Mouse (Mus musculus) thymus, postnatal 10 days (tissue): ENCODE data around the gene Ubqlnl.

Experiments
- DNase-seq, 2 experiments: peaks; one replicate each; pipeline ENCODE4 v3.0.0; 2021; ENCODE audit warnings: low spot score in 2 of 2

Ubqlnl gene

GRCm38 (mm10) chr7:104150456-104150855 is at the start of gene Ubqlnl:
Gene Ubqlnl, minus strand, starts transcription at chr7:104150556.
- no peak for DNase-seq

GRCm38 (mm10) chr7:104199822-104200221 is 49.5 kb upstream of the Ubqlnl start:
- peak; percentile 21 to 66 for DNase-seq

- DNase-seq = no peak
Observed at GRCm38 (mm10) chr7:104195885-104196284, 45.5 kb upstream of the Ubqlnl start, which contains the start of gene Olfr649. Gene Olfr649, minus strand, starts transcription at chr7:104195985.

DNA sequence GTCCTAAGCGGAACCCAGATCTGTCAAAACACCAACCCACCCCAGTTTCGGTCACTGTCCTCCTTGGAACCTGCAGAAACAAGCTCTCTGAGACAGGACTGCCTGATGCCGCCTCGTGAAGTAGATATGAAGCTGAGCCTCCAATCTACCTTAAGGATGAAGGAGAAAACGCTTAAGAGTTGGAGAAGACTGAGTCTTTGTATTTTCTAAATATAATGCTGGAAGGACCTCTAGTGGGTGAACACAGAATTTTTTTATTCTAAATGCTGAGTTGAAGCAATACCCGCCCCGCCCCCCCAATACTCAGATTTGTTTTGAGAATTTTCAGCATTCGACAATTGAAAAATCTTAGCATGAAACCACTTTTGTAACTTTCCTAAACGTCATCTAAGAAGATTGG is 40.9 kb upstream of the Ubqlnl start:
- DNase-seq = no peak

- no peak for DNase-seq
Observed at GRCm38 (mm10) chr7:104183292-104183691, 32.9 kb upstream of the Ubqlnl start, which contains the start of gene Olfr648. Gene Olfr648, minus strand, starts transcription at chr7:104183392.

- DNase-seq = no peak
Observed at GRCm38 (mm10) chr7:104179074-104179473, 28.7 kb upstream of the Ubqlnl start.

DNA sequence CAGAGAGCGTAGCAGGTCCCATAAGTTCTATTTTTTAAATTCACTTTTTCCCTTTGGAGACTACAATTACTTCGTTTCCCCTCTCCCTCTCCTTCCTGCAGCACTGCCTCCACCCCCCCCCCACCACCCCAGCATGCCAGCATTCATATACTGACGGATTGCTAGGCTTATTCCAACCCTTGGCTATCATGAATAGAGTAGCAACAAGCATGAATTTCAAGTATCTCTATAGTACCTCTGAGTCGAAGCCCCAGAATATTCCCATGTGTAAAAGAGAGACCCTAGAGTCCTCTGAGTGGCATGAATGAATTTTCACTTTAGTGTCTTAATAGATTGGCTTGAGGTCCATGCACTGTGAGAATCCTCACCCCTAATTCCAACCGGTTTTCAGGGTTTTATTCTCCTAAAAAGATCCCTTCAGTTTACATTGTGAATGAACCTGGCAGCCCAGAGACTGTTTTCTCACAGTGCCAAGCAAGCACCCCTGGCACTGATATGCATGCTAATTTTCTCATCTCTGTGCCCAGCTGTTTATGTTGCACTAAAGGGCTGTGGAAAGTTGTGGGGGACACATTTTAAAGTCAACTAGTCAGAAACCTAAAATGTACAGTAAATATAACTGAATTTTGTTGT is 28.2 kb upstream of the Ubqlnl start:
- DNase-seq = no peak

GRCm38 (mm10) chr7:104175085-104175484 is 24.7 kb upstream of the Ubqlnl start:
- DNase-seq = no peak

- DNase-seq = peak in 1 of 2 experiments; percentile 17
Observed at GRCm38 (mm10) chr7:104169634-104170204, 19.4 kb upstream of the Ubqlnl start.

- peak in 1 of 2 experiments; percentile 7 for DNase-seq
Observed at GRCm38 (mm10) chr7:104167105-104167504, 16.7 kb upstream of the Ubqlnl start.

DNA sequence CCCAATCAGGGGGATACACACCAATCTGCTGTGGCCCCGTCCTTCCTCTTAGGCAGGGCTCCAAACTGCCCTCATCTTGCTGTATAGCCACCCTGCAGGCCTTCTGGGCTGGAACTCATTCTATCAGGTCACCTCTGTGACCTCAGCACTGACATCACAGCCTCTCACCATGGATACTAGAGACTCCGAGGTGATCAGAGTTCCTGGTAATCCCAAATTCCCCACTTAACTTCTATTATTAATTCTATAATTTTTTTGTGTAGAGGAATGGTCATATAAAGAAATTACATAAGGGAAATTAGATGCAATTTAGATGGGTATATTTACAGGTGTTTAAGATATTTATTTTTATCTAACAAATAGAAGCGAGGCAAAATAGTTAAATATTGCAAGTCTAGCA is 7.2 kb downstream of the Ubqlnl start, which contains the start of gene Ubqln3:
Gene Ubqln3, minus strand, starts transcription at position 101 of the 400 bp plus-strand sequence.
- DNase-seq = no peak

- no peak for DNase-seq
Observed at GRCm38 (mm10) chr7:104137305-104137704, 13.1 kb downstream of the Ubqlnl start, which contains the start of gene Olfr643. Gene Olfr643, minus strand, starts transcription at chr7:104137405.

DNA sequence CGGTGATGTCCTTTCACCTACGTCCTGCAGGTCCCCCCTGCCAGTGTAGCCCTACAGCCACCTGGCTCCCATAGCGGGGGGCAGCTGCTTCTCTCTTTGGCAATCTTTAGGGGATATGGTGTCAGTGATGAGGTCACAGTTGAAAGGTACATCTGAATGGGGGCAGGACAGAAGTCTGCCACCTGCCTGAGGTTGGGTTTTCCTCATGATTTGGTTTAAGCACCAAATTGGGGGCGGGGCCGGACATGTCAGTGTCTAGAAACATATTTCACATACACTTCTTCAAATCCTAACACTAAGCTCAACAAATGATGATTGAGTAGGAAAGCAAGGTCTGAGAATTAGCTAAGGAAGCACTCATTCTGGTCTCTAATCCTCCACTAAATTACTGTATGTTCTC is 20.6 kb downstream of the Ubqlnl start, which contains the start of gene Ubqln5:
Gene Ubqln5, minus strand, starts transcription at position 101 of the 400 bp plus-strand sequence.
- no peak for DNase-seq

GRCm38 (mm10) chr7:104104757-104104972 is 45.7 kb downstream of the Ubqlnl start, which contains the start of gene Olfr646:
Gene Olfr646, plus strand, starts transcription at chr7:104104873.
- no peak for DNase-seq

DNA sequence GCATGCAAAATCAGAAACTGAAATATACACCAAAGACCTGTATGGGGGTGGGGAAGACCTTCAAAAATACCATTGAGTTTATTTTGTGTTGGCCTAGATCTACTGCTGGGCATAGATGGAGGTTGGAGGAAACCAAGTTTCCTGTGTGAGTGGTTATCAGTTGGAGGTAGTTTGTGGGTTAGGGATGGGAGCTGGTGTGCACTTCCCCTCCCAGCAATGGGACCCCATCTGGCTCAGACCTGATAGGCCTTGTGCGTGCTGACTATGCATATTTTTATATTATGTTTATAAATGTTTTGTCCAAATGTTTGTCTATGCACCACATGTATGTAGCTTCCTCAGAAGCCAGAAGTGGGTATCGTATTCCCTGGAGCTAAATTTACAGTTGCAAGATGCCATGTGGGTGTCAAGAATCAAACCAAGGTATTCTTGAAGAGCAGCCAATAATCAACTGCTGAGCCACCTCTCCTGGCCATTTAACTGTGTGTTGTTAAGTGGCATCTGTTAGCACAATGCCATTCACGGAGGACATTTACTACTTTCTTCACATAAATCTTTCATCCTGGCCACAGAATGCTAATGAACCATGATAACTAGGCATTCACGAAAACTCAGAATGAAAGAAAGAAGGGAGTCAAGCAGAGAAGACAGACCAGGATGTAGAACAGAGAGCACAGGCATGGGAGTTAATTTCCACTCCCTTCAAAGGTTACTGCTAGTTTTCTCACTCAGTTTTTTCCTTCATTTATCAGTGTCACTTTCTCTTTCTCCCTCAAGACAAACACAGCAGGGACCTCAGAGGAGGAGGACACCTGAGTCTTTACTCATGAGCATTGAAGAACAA is 46.2 kb downstream of the Ubqlnl start:
- DNase-seq = no peak
